In genomic region chr3:158777661-158778060, GRCm38 (mm10) we compare ENCODE assay signal across 18 mouse cellular contexts.
"Had no signal": no experiment of that assay in that cellular context is flagged by ENCODE, and none has a peak within 500 bp of the region (broad histone marks: within the 10 kb centered on the region; RNA-seq: fewer than 3 reads in every experiment).

No protein-coding gene starts in this region.

- H3K4me3 ChIP-seq: liver, embryonic 15.5 days; lung, embryonic 15.5 days; midbrain, embryonic 10.5 days; midbrain, embryonic 13.5 days; midbrain, embryonic 15.5 days; neural tube, embryonic 12.5 days; stomach, embryonic 15.5 days had no signal

- H3K27ac ChIP-seq: liver, embryonic 15.5 days; lung, embryonic 15.5 days; macrophage; midbrain, embryonic 10.5 days; midbrain, embryonic 13.5 days; midbrain, embryonic 15.5 days; neural tube, embryonic 12.5 days; stomach, embryonic 15.5 days; stomach, postnatal 0 days had no signal

- H3K9ac ChIP-seq: liver, embryonic 15.5 days; liver, postnatal 0 days; lung, embryonic 15.5 days; midbrain, embryonic 13.5 days; midbrain, embryonic 15.5 days; neural tube, embryonic 12.5 days; stomach, embryonic 15.5 days had no signal

- H3K27me3 ChIP-seq: liver, embryonic 15.5 days; lung, embryonic 15.5 days; midbrain, embryonic 13.5 days; midbrain, embryonic 15.5 days; neural tube, embryonic 12.5 days; stomach, embryonic 15.5 days had no signal

- H3K9me3 ChIP-seq: liver, embryonic 15.5 days; lung, embryonic 15.5 days; midbrain, embryonic 10.5 days; midbrain, embryonic 13.5 days; midbrain, embryonic 15.5 days; neural tube, embryonic 12.5 days; stomach, embryonic 15.5 days had no signal

- H3K36me3 ChIP-seq: liver, embryonic 15.5 days; lung, embryonic 15.5 days; midbrain, embryonic 10.5 days; midbrain, embryonic 13.5 days; midbrain, embryonic 15.5 days; neural tube, embryonic 12.5 days; stomach, embryonic 15.5 days had no signal

- H3K4me2 ChIP-seq: liver, embryonic 15.5 days; lung, embryonic 15.5 days; midbrain, embryonic 13.5 days; midbrain, embryonic 15.5 days; neural tube, embryonic 12.5 days; stomach, embryonic 15.5 days had no signal

- H3K4me1 ChIP-seq: liver, embryonic 15.5 days; lung, embryonic 15.5 days; midbrain, embryonic 10.5 days; midbrain, embryonic 13.5 days; midbrain, embryonic 15.5 days; neural tube, embryonic 12.5 days; stomach, embryonic 15.5 days had no signal

- DNase-seq: liver, postnatal 0 days; lung, adult 2 months; lung, postnatal 14 days; lung, postnatal 36 days; right cerebral cortex, postnatal 14 days; thymus, adult 2 months; thymus, postnatal 25 days; thymus, postnatal 4 days had no signal

- ATAC-seq: liver, postnatal 0 days; lung, postnatal 0 days; midbrain, embryonic 13.5 days; midbrain, embryonic 15.5 days had no signal
